Mouse (Mus musculus) brown adipose tissue, adult 24 weeks (tissue): Measurements from ENCODE around the gene Hhat. TPM values are rescaled to one million over a fixed set of nuclear protein-coding genes. Genes with fewer than 3 reads are reported as not detected.

Experiments used
- H3K27ac ChIP-seq: fragments of 200-500 bp; replicated peaks from 2 replicates; pipeline ENCODE4 v1.5.1; 2012; ENCODE audit warnings: low read depth, mild to moderate bottlenecking, low read length
- H3K4me1 ChIP-seq: fragments of 200-500 bp; 2 replicates; pipeline ENCODE4 v1.6.1; 2012; ENCODE audit warnings: low read length, mixed read lengths; ENCODE audit not compliant: control insufficient read depth, insufficient read depth, insufficient read length
- H3K4me3 ChIP-seq: fragments of 200-500 bp; 2 replicates; pipeline ENCODE4 v1.5.1; 2012; ENCODE audit warnings: low read depth, mild to moderate bottlenecking, low read length, moderate library complexity; ENCODE audit not compliant: insufficient read depth
- polyA plus RNA-seq: library from polyadenylated mRNA; stranded (reverse); fragments of >200 nt; gene quantifications from 2 replicates; pipeline ENCODE4 v1.2.4, GENCODE M21; 2012; ENCODE audit not compliant: missing spikeins, insufficient read depth, insufficient read length

The Hhat gene
- polyA plus RNA-seq, 1 experiment: 0.59 TPM

DNA sequence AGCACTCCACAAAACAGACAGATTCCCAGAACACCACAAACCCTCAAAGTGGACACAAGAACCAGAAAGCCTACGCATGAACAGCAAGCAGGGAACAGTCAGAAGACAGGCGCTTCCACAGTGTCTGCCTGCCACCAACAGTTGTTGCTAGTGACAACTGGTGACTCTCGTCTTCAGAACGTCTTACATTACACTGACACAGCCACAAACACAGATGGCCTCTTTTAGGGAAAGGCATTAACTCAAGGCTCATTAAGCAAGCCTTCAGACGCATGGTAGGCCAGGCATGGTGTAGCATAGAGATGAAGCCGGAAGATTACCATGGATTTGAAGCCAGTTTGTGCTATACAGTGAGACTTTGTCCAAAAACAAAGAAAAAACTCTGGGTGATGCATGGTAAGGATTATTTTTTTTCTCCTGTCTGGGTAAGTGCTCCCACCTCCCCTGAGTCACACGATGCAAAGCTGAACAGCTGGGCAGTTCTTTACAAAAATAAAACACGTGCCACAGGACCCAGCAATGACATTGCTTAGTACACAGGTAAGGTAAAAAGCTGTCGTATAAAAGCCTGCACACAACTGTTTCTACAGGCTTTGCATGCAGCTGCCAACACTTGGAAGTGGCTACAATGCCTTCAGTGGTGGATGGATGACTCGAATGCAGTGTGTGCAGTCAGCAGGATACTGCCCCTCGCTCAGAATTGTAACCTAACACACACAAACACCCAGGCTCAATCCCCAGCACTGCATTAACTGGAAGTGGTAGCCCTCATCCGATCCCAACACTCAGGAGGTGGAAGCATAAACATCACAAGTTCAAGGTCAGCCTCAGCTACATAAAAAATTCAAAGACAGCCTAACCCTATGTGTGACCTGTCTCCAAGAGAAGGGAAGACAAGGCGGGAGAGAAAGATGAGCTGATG is 15.1 kb downstream of the Hhat start:
- peaks cover 6% of the 10 kb centered on the region; the same call in 1 of the 2 replicates for H3K4me1 ChIP-seq
- no peak overlapping the region for H3K27ac ChIP-seq
- no peak overlapping the region for H3K4me3 ChIP-seq

- Histone ChIP-seq H3K4me1 (peaks cover 6% of the 10 kb centered on the region; the same call in 1 of the 2 replicates), H3K27ac (no peak overlapping the region), H3K4me3 (no peak overlapping the region)
Measured at GRCm38 (mm10) chr1:192755246-192755645, 15.8 kb downstream of the Hhat start.

DNA sequence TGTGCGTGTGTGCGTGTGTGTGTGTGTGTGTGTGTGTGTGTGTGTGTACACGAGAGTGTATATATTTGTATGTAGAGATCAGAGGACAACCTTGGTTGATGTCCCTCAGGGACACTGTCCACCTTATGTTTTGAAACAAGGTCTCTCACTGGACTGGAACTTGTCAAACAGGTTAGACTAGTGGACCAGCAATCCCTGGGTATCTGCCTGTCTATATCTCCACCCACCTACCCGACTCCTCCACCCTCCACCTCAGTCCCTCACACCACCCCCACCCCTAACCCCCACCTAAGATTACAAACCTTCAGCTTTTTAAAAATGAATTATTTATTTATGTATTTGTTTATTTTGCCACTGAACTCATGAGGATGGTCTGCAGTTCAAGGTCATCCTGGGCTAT is 16.8 kb downstream of the Hhat start:
- no peak overlapping the region for H3K27ac ChIP-seq
- no peak overlapping the region for H3K4me3 ChIP-seq
- H3K4me1 ChIP-seq: peaks cover 6% of the 10 kb centered on the region; the same call in 1 of the 2 replicates

- Histone ChIP-seq H3K4me1 (peaks cover 6% of the 10 kb centered on the region; the same call in 1 of the 2 replicates), H3K4me3 (peak overlapping the region; percentile 29; the same call in 1 of the 2 replicates), H3K27ac (no peak overlapping the region)
Measured at GRCm38 (mm10) chr1:192752659-192753601, 18.1 kb downstream of the Hhat start.

GRCm38 (mm10) chr1:192750042-192750437 is 21.0 kb downstream of the Hhat start:
- Histone ChIP-seq H3K4me3 (no peak overlapping the region), H3K4me1 (peaks cover 6% of the 10 kb centered on the region; the same call in 1 of the 2 replicates), H3K27ac (no peak overlapping the region)

- H3K27ac ChIP-seq: no peak overlapping the region
Measured at GRCm38 (mm10) chr1:192749270-192750041, 21.6 kb downstream of the Hhat start.

DNA sequence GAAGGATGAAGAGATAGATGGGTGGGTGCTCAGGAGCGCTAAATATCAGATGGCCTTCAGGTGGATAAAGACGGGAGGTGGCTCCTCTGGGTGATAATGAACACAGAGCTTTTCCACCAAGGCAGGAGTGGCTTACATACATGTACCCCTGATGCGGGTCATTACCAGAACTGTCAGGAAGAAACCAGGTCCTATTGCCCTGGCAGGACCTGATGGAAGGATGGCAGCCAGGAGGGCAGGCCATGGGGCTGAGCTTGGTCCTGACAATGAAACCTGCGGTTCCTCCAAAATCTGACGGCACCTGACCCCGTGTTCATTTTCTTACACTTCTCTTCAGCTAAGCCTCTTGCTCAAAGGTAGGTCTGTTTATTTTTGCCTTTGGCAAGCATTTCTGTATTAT is 24.8 kb downstream of the Hhat start:
- H3K27ac ChIP-seq: no peak overlapping the region
- H3K4me3 ChIP-seq: no peak overlapping the region
- H3K4me1 ChIP-seq: no peaks in the 10 kb centered on the region

More at GRCm38 (mm10) chr1:192749270-192750041, 21.6 kb downstream of the Hhat start:
- Histone ChIP-seq H3K4me3 (no peak overlapping the region), H3K4me1 (peaks cover 6% of the 10 kb centered on the region; the same call in 1 of the 2 replicates)

- Histone ChIP-seq H3K4me1 (no peaks in the 10 kb centered on the region), H3K27ac (no peak overlapping the region), H3K4me3 (no peak overlapping the region)
Measured at GRCm38 (mm10) chr1:192745240-192746101, 25.6 kb downstream of the Hhat start.

GRCm38 (mm10) chr1:192744880-192745239 is 26.2 kb downstream of the Hhat start:
- Histone ChIP-seq H3K27ac (no peak overlapping the region), H3K4me3 (no peak overlapping the region)

DNA sequence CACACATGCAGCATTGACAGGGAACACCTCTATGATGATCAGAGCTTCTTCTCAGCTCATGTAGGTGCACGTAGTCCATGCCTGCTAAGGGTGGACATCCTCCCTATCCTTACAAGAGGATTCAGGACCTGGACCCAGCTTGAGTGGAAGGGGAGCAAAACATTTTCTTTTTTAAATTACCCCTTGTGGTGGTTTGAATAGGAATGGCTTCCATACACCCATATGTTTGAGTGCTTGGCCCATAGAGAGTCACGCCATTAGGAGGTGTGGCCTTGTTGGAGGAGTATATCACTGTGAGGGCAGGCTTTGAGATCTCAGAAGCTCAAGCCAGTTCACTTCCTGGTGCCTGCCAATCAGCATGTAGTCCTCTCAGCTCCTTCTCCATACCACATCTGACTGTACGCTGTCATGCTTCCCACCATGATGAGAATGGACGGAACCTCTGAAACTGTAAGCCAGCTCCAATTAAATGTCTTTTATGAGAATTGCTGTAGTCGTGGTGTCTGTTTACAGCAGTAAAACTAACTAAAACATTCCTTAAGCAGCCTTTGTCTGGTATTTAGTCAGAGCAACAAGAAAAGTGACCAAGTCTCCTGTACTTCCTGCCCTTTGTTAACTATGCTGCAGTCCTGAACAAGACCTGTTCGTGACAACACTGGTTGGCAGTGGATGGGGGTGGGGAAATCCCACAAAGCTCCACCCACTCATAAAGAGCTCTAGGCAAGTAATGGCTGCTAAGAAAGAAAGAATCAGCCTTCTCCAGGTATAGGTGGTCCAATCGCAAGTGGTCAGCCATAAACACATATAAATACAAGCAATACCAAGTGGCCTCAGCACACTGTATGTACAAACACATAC is 28.4 kb downstream of the Hhat start:
- Histone ChIP-seq H3K4me1 (no peaks in the 10 kb centered on the region), H3K27ac (no peak overlapping the region), H3K4me3 (no peak overlapping the region)

More at GRCm38 (mm10) chr1:192744880-192745239, 26.2 kb downstream of the Hhat start:
- no peaks in the 10 kb centered on the region for H3K4me1 ChIP-seq

- no peak overlapping the region for H3K27ac ChIP-seq
Measured at GRCm38 (mm10) chr1:192741896-192742295, 29.1 kb downstream of the Hhat start.

GRCm38 (mm10) chr1:192736524-192736923 is 34.5 kb downstream of the Hhat start:
- Histone ChIP-seq H3K27ac (no peak overlapping the region), H3K4me3 (no peak overlapping the region), H3K4me1 (no peaks in the 10 kb centered on the region)

More at GRCm38 (mm10) chr1:192741896-192742295, 29.1 kb downstream of the Hhat start:
- Histone ChIP-seq H3K4me1 (no peaks in the 10 kb centered on the region), H3K4me3 (no peak overlapping the region)

DNA sequence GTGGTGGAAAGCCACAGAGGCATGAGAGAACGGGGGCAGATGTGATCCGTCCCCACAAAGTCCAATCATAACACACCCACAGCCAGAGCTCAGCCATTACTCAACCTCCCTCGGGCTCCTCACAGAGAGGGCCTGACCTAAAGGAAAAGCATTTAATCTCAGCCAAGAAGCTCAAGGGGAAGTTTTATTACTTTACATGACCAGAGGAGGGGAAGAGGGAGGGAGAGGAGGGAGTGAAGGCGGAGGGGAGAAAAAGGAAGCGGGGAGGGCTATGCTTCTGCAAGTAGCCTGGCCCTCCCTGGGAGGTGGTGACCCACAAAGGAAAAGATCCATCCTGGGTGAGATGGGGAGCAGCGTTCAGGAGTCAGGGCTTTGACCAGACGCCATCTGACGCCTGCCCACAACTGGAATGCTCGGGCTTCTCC is 35.0 kb downstream of the Hhat start:
- Histone ChIP-seq H3K4me1 (no peaks in the 10 kb centered on the region), H3K27ac (no peak overlapping the region)

More for the DNA sequence above, 35.0 kb downstream of the Hhat start:
- H3K4me3 ChIP-seq: no peak overlapping the region
